Mouse (Mus musculus): ENCODE measurements around the gene Smim24.
A peak's percentile ranks its signal among the peaks of the same experiment; 100 is the strongest.

DNA sequence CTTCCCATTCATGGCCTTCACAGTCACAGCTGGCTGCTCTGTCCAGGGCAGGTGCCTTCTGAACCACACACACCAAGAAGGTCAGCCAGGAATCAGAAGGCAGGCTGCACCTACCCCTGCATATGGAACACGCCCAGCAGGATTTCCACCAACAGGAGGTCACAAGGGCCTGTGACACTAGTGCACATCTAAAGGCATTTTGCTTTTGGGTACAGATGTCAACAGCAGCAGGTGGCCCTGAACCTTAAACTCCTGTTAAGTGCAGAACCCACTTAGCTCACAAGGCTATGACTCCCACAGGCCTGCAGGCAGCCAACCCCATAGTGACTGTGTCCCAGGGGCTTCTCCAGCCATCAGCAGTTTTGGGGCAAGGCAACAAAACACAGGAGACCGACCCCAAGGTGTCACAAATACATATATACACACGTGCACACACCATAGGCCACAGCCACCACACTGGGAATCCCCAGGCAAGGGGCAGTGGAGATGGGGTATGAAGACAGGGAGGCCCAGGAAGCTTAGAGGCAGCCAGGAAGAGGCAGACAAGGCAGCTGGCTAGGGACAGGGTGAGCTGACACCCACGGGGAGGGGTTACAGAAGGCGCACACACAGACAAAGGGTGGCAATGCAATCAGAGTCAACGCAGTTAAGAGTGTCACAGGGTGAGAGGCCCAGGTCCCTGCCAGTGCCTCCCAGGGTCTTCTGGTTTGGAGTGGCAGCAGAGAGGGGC, 26.2 kb upstream of the Smim24 start:
- TF ChIP-seq POLR2A (IDR thresholded peaks at IDR 0.05; ENCODE audit: control insufficient read depth, low read depth, low read length): peak; percentile 29; the same call in 1 of the 2 replicates
- no peak for TF ChIP-seq CTCF (IDR thresholded peaks at IDR 0.05; ENCODE audit: control insufficient read depth, insufficient read depth, insufficient replicate concordance, low read depth, low read length)
